11 mouse cellular contexts compared by ENCODE assay signal in the genomic region with DNA sequence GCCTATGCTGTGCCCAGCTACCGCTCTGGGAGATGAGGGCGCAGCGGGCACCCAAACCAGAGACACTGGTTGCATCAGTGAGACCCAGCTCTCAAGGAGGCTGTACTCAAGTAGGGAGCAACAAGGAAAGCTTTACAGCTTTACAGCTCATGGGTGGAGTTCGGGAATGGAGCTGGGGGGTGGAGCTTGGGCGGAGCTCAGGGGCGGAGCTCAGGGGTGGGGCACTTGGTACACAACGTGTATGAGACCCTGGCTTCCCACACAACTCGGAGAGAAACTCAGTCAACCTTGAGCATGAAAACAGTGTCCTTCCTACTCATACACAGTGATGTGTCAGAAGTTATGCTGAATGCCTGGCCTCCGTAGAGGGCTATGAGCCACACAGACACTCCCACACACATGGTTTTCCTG. TPM values are rescaled to one million over a fixed set of nuclear protein-coding genes. Genes with fewer than 3 reads are reported as not detected.
A peak's percentile ranks its signal among the peaks of the same experiment; 100 is the strongest.
DNase-seq lines count a peak whose midpoint lies in the region; ATAC-seq and TF ChIP-seq lines count a peak whose summit lies in the region.
"Had no signal": no experiment of that assay in that cellular context is flagged by ENCODE, and none has a peak within 500 bp of the region (broad histone marks: within the 10 kb centered on the region; RNA-seq: fewer than 3 reads in every experiment).

No protein-coding gene starts in this region.

- no peak overlapping the region for H3K4me2 ChIP-seq in forebrain, embryonic 16.5 days (ENCODE audit: low read length)
- H3K4me2 ChIP-seq in forebrain, postnatal 0 days (ENCODE audit: low read depth) = no peak overlapping the region
- H3K4me2 ChIP-seq in midbrain, embryonic 11.5 days = no peak overlapping the region
- H3K4me2 ChIP-seq in midbrain, embryonic 15.5 days = no peak overlapping the region
- H3K4me2 ChIP-seq in embryonic facial prominence, embryonic 15.5 days (replicated peaks) = 0 out of 2 replicates have a peak overlapping the region, but pooled peaks have one; percentile 13
- H3K4me2 ChIP-seq: embryonic facial prominence, embryonic 12.5 days had no signal

- H3K36me3 ChIP-seq in forebrain, embryonic 16.5 days (ENCODE audit: control insufficient read depth, insufficient read depth) = no peaks in the 10 kb centered on the region
- H3K36me3 ChIP-seq in forebrain, postnatal 0 days (ENCODE audit: insufficient read depth) = no peaks in the 10 kb centered on the region
- no peaks in the 10 kb centered on the region for H3K36me3 ChIP-seq in midbrain, embryonic 11.5 days (ENCODE audit: control insufficient read depth, insufficient read depth, low read length)
- H3K36me3 ChIP-seq in midbrain, embryonic 15.5 days (replicated peaks) = no peaks in the 10 kb centered on the region
- no peaks in the 10 kb centered on the region for H3K36me3 ChIP-seq in embryonic facial prominence, embryonic 15.5 days
- no peaks in the 10 kb centered on the region for H3K36me3 ChIP-seq in forebrain, embryonic 10.5 days (replicated peaks)
- H3K36me3 ChIP-seq: embryonic facial prominence, embryonic 12.5 days had no signal

- no peak overlapping the region for H3K9ac ChIP-seq in forebrain, embryonic 16.5 days (replicated peaks; ENCODE audit: low read depth, low read length)
- H3K9ac ChIP-seq in forebrain, postnatal 0 days = no peak overlapping the region
- H3K9ac ChIP-seq in midbrain, embryonic 11.5 days (ENCODE audit: low read length) = no peak overlapping the region
- no peak overlapping the region for H3K9ac ChIP-seq in midbrain, embryonic 15.5 days
- H3K9ac ChIP-seq in embryonic facial prominence, embryonic 15.5 days = no peak overlapping the region
- H3K9ac ChIP-seq: embryonic facial prominence, embryonic 12.5 days had no signal

- 0 out of 2 replicates have a peak, but pooled peaks cover 3% of the 10 kb centered on the region for H3K27me3 ChIP-seq in forebrain, embryonic 16.5 days (replicated peaks; ENCODE audit: control insufficient read depth, insufficient read depth, low read length)
- peaks cover 8% of the 10 kb centered on the region; the same call in 1 of the 2 replicates for H3K27me3 ChIP-seq in forebrain, postnatal 0 days (ENCODE audit: insufficient read depth, low read length)
- peaks cover 3% of the 10 kb centered on the region for H3K27me3 ChIP-seq in midbrain, embryonic 11.5 days (ENCODE audit: control insufficient read depth, insufficient read depth, low read length)
- H3K27me3 ChIP-seq in midbrain, embryonic 15.5 days (replicated peaks) = no peaks in the 10 kb centered on the region; the same call in 1 of the 2 replicates
- H3K27me3 ChIP-seq in embryonic facial prominence, embryonic 15.5 days = peaks cover 8% of the 10 kb centered on the region; the same call in 1 of the 2 replicates
- H3K27me3 ChIP-seq in forebrain, embryonic 10.5 days (ENCODE audit: poor library complexity, severe bottlenecking) = peaks cover 74% of the 10 kb centered on the region

- no peak for TF ChIP-seq CTCF in forebrain, postnatal 0 days (IDR thresholded peaks at IDR 0.05; ENCODE audit: low read depth)

- H3K4me1 ChIP-seq in forebrain, embryonic 16.5 days (replicated peaks; ENCODE audit: control insufficient read depth, insufficient read depth, low read length) = peaks cover 18% of the 10 kb centered on the region
- no peaks in the 10 kb centered on the region for H3K4me1 ChIP-seq in forebrain, postnatal 0 days (ENCODE audit: insufficient read depth)
- peaks cover 15% of the 10 kb centered on the region for H3K4me1 ChIP-seq in midbrain, embryonic 11.5 days (ENCODE audit: control insufficient read depth, insufficient read depth, low read length)
- H3K4me1 ChIP-seq in midbrain, embryonic 15.5 days = peaks cover 13% of the 10 kb centered on the region
- H3K4me1 ChIP-seq in embryonic facial prominence, embryonic 15.5 days = peaks cover 20% of the 10 kb centered on the region
- H3K4me1 ChIP-seq in forebrain, embryonic 10.5 days = peaks cover 60% of the 10 kb centered on the region

- H3K4me3 ChIP-seq in forebrain, embryonic 16.5 days (replicated peaks; ENCODE audit: low read length) = no peak overlapping the region
- no peak overlapping the region for H3K4me3 ChIP-seq in forebrain, postnatal 0 days (ENCODE audit: low read depth, low read length)
- no peak overlapping the region for H3K4me3 ChIP-seq in midbrain, embryonic 11.5 days (ENCODE audit: low read depth, low read length)
- no peak overlapping the region for H3K4me3 ChIP-seq in midbrain, embryonic 15.5 days
- no peak overlapping the region for H3K4me3 ChIP-seq in embryonic facial prominence, embryonic 15.5 days (replicated peaks)
- no peak overlapping the region for H3K4me3 ChIP-seq in forebrain, embryonic 10.5 days
- H3K4me3 ChIP-seq: embryonic facial prominence, embryonic 12.5 days; heart, adult 2 months had no signal

- H3K27ac ChIP-seq in forebrain, embryonic 16.5 days (ENCODE audit: low read length) = no peak overlapping the region
- no peak overlapping the region for H3K27ac ChIP-seq in forebrain, postnatal 0 days (ENCODE audit: low read depth, low read length)
- no peak overlapping the region for H3K27ac ChIP-seq in midbrain, embryonic 11.5 days (ENCODE audit: low read depth, low read length)
- no peak overlapping the region for H3K27ac ChIP-seq in midbrain, embryonic 15.5 days
- H3K27ac ChIP-seq in embryonic facial prominence, embryonic 15.5 days (replicated peaks) = no peak overlapping the region
- no peak overlapping the region for H3K27ac ChIP-seq in forebrain, embryonic 10.5 days
- H3K27ac ChIP-seq: embryonic facial prominence, embryonic 12.5 days; heart, adult 2 months had no signal

- DNase-seq in forebrain, postnatal 0 days = no peak
- DNase-seq in midbrain, embryonic 11.5 days (ENCODE audit: low spot score, missing footprints) = peak; percentile 84
- DNase-seq in ovary, postnatal 36 days (ENCODE audit: low spot score) = peak; percentile 62
- no peak for DNase-seq in right cerebral cortex, adult 18-20 months
- DNase-seq in forebrain, embryonic 10.5 days (ENCODE audit: extremely low spot score, low spot score) = no peak

- 32% methylated on average over 9 of the region's 9 CpGs for WGBS in forebrain, embryonic 16.5 days
- WGBS in forebrain, postnatal 0 days = 41% methylated on average over 9 of the region's 9 CpGs
- whole genome bisulfite sequencing in midbrain, embryonic 11.5 days = 43% methylated on average over 9 of the region's 9 CpGs
- 34% methylated on average over 9 of the region's 9 CpGs for WGBS in midbrain, embryonic 15.5 days
- 36% methylated on average over 9 of the region's 9 CpGs for WGBS in embryonic facial prominence, embryonic 15.5 days
- 38% methylated on average over 9 of the region's 9 CpGs for WGBS in forebrain, embryonic 10.5 days

- H3K9me3 ChIP-seq in forebrain, embryonic 16.5 days (ENCODE audit: control insufficient read depth, low read length) = no peaks in the 10 kb centered on the region
- H3K9me3 ChIP-seq in forebrain, postnatal 0 days (ENCODE audit: low read length) = no peaks in the 10 kb centered on the region
- no peaks in the 10 kb centered on the region for H3K9me3 ChIP-seq in midbrain, embryonic 11.5 days (ENCODE audit: control insufficient read depth, low read length)
- no peaks in the 10 kb centered on the region for H3K9me3 ChIP-seq in midbrain, embryonic 15.5 days
- no peaks in the 10 kb centered on the region for H3K9me3 ChIP-seq in embryonic facial prominence, embryonic 15.5 days (replicated peaks)
- no peaks in the 10 kb centered on the region for H3K9me3 ChIP-seq in forebrain, embryonic 10.5 days
- H3K9me3 ChIP-seq: embryonic facial prominence, embryonic 12.5 days had no signal

- ATAC-seq in forebrain, embryonic 16.5 days = 0 out of 2 replicates have a peak, but pooled peaks have one; percentile 27
- no peak for ATAC-seq in forebrain, postnatal 0 days
- ATAC-seq in midbrain, embryonic 11.5 days (ENCODE audit: low FRiP score) = no peak
- ATAC-seq in midbrain, embryonic 15.5 days (replicated peaks) = no peak
- ATAC-seq in embryonic facial prominence, embryonic 15.5 days (ENCODE audit: insufficient number of reproducible peaks, low FRiP score, low TSS enrichment, low read depth) = no peak
- ATAC-seq: midbrain, embryonic 16.5 days had no signal

RNA-seq across cellular contexts. Expression of a gene that starts 35.2 kb away (rescaled TPM):
- polyA plus RNA-seq in forebrain, embryonic 16.5 days (2015; fragmentation: Nextera tagmentation; extraction: Ambion mirVana) = 0.71 and 0.81 TPM in 2 replicates
- 1.5 TPM in 2 replicates for total RNA-seq in forebrain, postnatal 0 days (2014; rRNA removed)
- polyA plus RNA-seq in forebrain, postnatal 0 days (2015; fragmentation: Nextera tagmentation; extraction: Ambion mirVana) = 0.96 and 1.5 TPM in 2 replicates
- 0.27 and 0.73 TPM in 2 replicates for polyA plus RNA-seq in midbrain, embryonic 11.5 days (2014; fragmentation: Nextera tagmentation; extraction: Ambion mirVana)
- 0.90 and 1.1 TPM in 2 replicates for polyA plus RNA-seq in midbrain, embryonic 15.5 days (2015; fragmentation: Nextera tagmentation; extraction: Ambion mirVana)
- polyA plus RNA-seq in embryonic facial prominence, embryonic 15.5 days (2015; fragmentation: Nextera tagmentation; extraction: Ambion mirVana) = 3.1 and 4.4 TPM in 2 replicates
- 0.47 and 0.61 TPM in 2 replicates for polyA plus RNA-seq in forebrain, embryonic 10.5 days (2016; fragmentation: Nextera tagmentation; extraction: Ambion mirVana)

RNA-seq across cellular contexts. Expression of a gene that starts 35.4 kb away (rescaled TPM):
- polyA plus RNA-seq in forebrain, embryonic 16.5 days (2015; fragmentation: Nextera tagmentation; extraction: Ambion mirVana) = 24.3 and 25.9 TPM in 2 replicates
- total RNA-seq in forebrain, postnatal 0 days (2014; rRNA removed) = 18.2 and 18.9 TPM in 2 replicates
- 19.6 and 26.7 TPM in 2 replicates for polyA plus RNA-seq in forebrain, postnatal 0 days (2015; fragmentation: Nextera tagmentation; extraction: Ambion mirVana)
- 41.8 and 42.3 TPM in 2 replicates for polyA plus RNA-seq in midbrain, embryonic 11.5 days (2014; fragmentation: Nextera tagmentation; extraction: Ambion mirVana)
- polyA plus RNA-seq in midbrain, embryonic 15.5 days (2015; fragmentation: Nextera tagmentation; extraction: Ambion mirVana) = 24.2 and 26.4 TPM in 2 replicates
- 33.9 and 35.2 TPM in 2 replicates for polyA plus RNA-seq in embryonic facial prominence, embryonic 15.5 days (2015; fragmentation: Nextera tagmentation; extraction: Ambion mirVana)
- 34.1 and 35.4 TPM in 2 replicates for polyA plus RNA-seq in forebrain, embryonic 10.5 days (2016; fragmentation: Nextera tagmentation; extraction: Ambion mirVana)

Comparison
In these comparisons a context has a peak if more than half of its experiments do, and no peak if none do; other contexts are left out.
1. DNase-seq: peak in midbrain, embryonic 11.5 days (single experiment) and ovary, postnatal 36 days (single experiment); none in forebrain, postnatal 0 days (single experiment), right cerebral cortex, adult 18-20 months (single experiment) and forebrain, embryonic 10.5 days (single experiment).